Mouse (Mus musculus) thymus, adult 2 months (tissue): ENCODE measurements around the gene Ptgs2.

Source experiments
- CTCF ChIP-seq: fragments of 200-500 bp; IDR thresholded peaks from 2 replicates; pipeline ENCODE4 v1.5.1; 2012; ENCODE audit warnings: mild to moderate bottlenecking, control low read depth, low read length, moderate library complexity, borderline replicate concordance; ENCODE audit not compliant: control insufficient read depth, poor library complexity, insufficient read depth; ENCODE audit errors: extremely low read depth
- POLR2A ChIP-seq: fragments of 200-500 bp; IDR thresholded peaks from 2 replicates; pipeline ENCODE4 v1.6.1; 2012; ENCODE audit warnings: mild to moderate bottlenecking, low read length, control low read depth, moderate library complexity; ENCODE audit not compliant: control insufficient read depth, poor library complexity, insufficient read depth; ENCODE audit errors: extremely low read depth

GRCm38 (mm10) chr1:150050256-150050655 is 49.6 kb upstream of the Ptgs2 start:
- TF ChIP-seq CTCF (no peak), POLR2A (no peak)
